Comparison of ENCODE assay signal across 8 mouse cellular contexts in the genomic region with DNA sequence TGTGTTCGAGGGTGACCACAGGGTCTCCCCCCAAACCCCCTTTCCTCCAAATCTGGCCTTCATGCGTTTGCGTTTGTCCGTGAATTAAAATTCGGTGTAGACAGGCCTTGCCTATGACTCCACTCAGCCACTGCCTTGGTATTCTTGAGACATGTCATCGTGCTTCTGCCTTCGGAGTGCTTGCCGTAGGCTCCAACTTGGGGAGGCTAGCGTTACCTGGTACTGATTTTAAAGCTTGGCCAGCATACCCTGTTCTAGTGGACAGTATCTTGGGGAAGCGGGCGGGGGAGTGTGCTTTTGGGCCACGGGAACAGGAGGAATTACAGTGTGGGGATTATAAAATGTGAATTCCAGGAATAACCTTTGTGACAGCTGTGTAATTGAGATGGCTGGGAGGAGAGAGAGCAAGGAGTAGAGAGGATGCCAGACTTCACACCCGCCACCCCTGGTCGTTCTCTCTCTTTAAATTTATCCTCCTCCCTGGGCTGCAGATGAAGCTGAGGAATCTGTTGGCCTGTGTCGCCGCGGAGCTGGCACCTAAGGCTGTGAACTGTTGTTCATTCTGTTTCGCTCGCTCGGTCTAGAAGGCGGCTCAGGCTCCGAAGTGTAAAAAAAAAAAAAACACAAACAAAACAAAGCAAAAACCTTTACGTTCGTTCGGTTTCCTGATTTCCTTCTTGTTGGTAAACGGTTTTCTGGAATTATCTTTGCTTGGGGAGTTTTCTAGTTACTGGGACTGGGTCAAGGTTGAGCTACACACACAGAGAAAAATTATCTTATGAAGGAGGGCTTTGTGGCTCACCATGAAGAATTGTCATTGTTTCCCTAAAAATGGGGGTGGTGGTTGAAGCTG. TPM values are rescaled to one million over a fixed set of nuclear protein-coding genes. Genes with fewer than 3 reads are reported as not detected.
DNase-seq lines count a peak whose midpoint lies in the region; ATAC-seq and TF ChIP-seq lines count a peak whose summit lies in the region.

No protein-coding gene starts in this region.

- DNase-seq in kidney, adult 11 months: peak; percentile 28
- DNase-seq in kidney, adult 9 months: no peak
- peak; percentile 35 to 56 for DNase-seq in adrenal gland, postnatal 36 days
- peak; percentile 57 for DNase-seq in hindbrain, embryonic 10.5 days (ENCODE audit: low spot score)
- DNase-seq in midbrain, postnatal 0 days (ENCODE audit: low spot score): peak; percentile 42
- peak; percentile 47 to 50 for DNase-seq in thymus, postnatal 36 days

- H3K4me3 ChIP-seq in embryonic fibroblast, embryonic 13.5 days (ENCODE audit: insufficient read depth, low read length): peak overlapping the region; percentile 80
- peak overlapping the region; percentile 84 for H3K4me3 ChIP-seq in hindbrain, embryonic 10.5 days
- H3K4me3 ChIP-seq in limb, embryonic 12.5 days (replicated peaks): peak overlapping the region; percentile 93
- H3K4me3 ChIP-seq in midbrain, postnatal 0 days (ENCODE audit: low read depth, low read length): peak overlapping the region; percentile 96

- TF ChIP-seq CTCF in embryonic fibroblast, embryonic 13.5 days (IDR thresholded peaks at IDR 0.05; ENCODE audit: borderline replicate concordance, insufficient read depth, low read length): no peak
- TF ChIP-seq CTCF in midbrain, postnatal 0 days (IDR thresholded peaks at IDR 0.05): peak; percentile 1

- peaks cover 23% of the 10 kb centered on the region; the same call in 1 of the 2 replicates for H3K27me3 ChIP-seq in hindbrain, embryonic 10.5 days (ENCODE audit: insufficient read depth, poor library complexity, severe bottlenecking)
- H3K27me3 ChIP-seq in limb, embryonic 12.5 days: no peaks in the 10 kb centered on the region
- H3K27me3 ChIP-seq in midbrain, postnatal 0 days (ENCODE audit: insufficient read depth, low read length): no peaks in the 10 kb centered on the region

- peaks cover 36% of the 10 kb centered on the region for H3K36me3 ChIP-seq in hindbrain, embryonic 10.5 days
- peaks cover 21% of the 10 kb centered on the region for H3K36me3 ChIP-seq in limb, embryonic 12.5 days
- no peaks in the 10 kb centered on the region for H3K36me3 ChIP-seq in midbrain, postnatal 0 days (ENCODE audit: insufficient read depth, low read length)

- ATAC-seq in limb, embryonic 12.5 days (ENCODE audit: insufficient number of reproducible peaks, insufficient read depth, low FRiP score, low TSS enrichment, low read depth): no peak
- ATAC-seq in midbrain, postnatal 0 days (ENCODE audit: low FRiP score): no peak

- under 1% methylated on average over 26 of the region's 26 CpGs for WGBS in hindbrain, embryonic 10.5 days
- under 1% methylated on average over 26 of the region's 26 CpGs for WGBS in limb, embryonic 12.5 days
- under 1% methylated on average over 26 of the region's 26 CpGs for WGBS in midbrain, postnatal 0 days

- peak overlapping the region; percentile 100 for H3K9ac ChIP-seq in limb, embryonic 12.5 days (replicated peaks)
- H3K9ac ChIP-seq in midbrain, postnatal 0 days (replicated peaks; ENCODE audit: low read length, poor library complexity, severe bottlenecking): peak overlapping the region; percentile 100

- peak overlapping the region; percentile 97 for H3K27ac ChIP-seq in embryonic fibroblast, embryonic 13.5 days (ENCODE audit: insufficient read depth, low read length)
- H3K27ac ChIP-seq in hindbrain, embryonic 10.5 days: peak overlapping the region; percentile 100
- peak overlapping the region; percentile 98 for H3K27ac ChIP-seq in limb, embryonic 12.5 days
- peak overlapping the region; percentile 100 for H3K27ac ChIP-seq in midbrain, postnatal 0 days (ENCODE audit: low read depth, low read length)

- peak overlapping the region; percentile 88 for H3K4me2 ChIP-seq in limb, embryonic 12.5 days
- peak overlapping the region; percentile 92 for H3K4me2 ChIP-seq in midbrain, postnatal 0 days (ENCODE audit: low read depth, low read length, poor library complexity, severe bottlenecking)

- no peak for TF ChIP-seq POLR2A in embryonic fibroblast, embryonic 13.5 days (IDR thresholded peaks at IDR 0.05; ENCODE audit: low read depth, low read length)

- H3K4me1 ChIP-seq in embryonic fibroblast, embryonic 13.5 days (ENCODE audit: control insufficient read depth, insufficient read depth, low read length): peaks cover 12% of the 10 kb centered on the region
- peaks cover 63% of the 10 kb centered on the region for H3K4me1 ChIP-seq in hindbrain, embryonic 10.5 days (replicated peaks)
- H3K4me1 ChIP-seq in limb, embryonic 12.5 days (replicated peaks): peaks cover 52% of the 10 kb centered on the region
- peaks cover 17% of the 10 kb centered on the region; the same call in 1 of the 2 replicates for H3K4me1 ChIP-seq in midbrain, postnatal 0 days (ENCODE audit: insufficient read depth, low read length)

- H3K9me3 ChIP-seq in hindbrain, embryonic 10.5 days: no peaks in the 10 kb centered on the region
- H3K9me3 ChIP-seq in limb, embryonic 12.5 days: no peaks in the 10 kb centered on the region
- no peaks in the 10 kb centered on the region for H3K9me3 ChIP-seq in midbrain, postnatal 0 days (ENCODE audit: low read length)

RNA-seq across cellular contexts. Expression of gene Map4k4, which starts 1.4 kb away (rescaled TPM):
- 100 to 1,000 TPM in 1 of 2 experiments, 10 to 100 TPM in 1; 93.6 to 114 TPM for total RNA-seq in adrenal gland, postnatal 36 days (2021)
- 259 and 286 TPM in 2 replicates for polyA plus RNA-seq in embryonic fibroblast, embryonic 13.5 days (2011; ENCODE audit: insufficient read length, low read depth, missing spikeins)
- polyA plus RNA-seq in hindbrain, embryonic 10.5 days (2016; fragmentation: Nextera tagmentation; extraction: Ambion mirVana): 38.5 and 40.1 TPM in 2 replicates
- polyA plus RNA-seq in limb, embryonic 12.5 days (2016; fragmentation: Nextera tagmentation; extraction: Ambion mirVana): 62.1 and 62.6 TPM in 2 replicates
- 185 and 191 TPM in 2 replicates for total RNA-seq in midbrain, postnatal 0 days (2014; rRNA removed)
- polyA plus RNA-seq in midbrain, postnatal 0 days (2015; fragmentation: Nextera tagmentation; extraction: Ambion mirVana): 16.0 and 30.6 TPM in 2 replicates
